8 mouse cellular contexts compared by ENCODE assay signal in the genomic region with DNA sequence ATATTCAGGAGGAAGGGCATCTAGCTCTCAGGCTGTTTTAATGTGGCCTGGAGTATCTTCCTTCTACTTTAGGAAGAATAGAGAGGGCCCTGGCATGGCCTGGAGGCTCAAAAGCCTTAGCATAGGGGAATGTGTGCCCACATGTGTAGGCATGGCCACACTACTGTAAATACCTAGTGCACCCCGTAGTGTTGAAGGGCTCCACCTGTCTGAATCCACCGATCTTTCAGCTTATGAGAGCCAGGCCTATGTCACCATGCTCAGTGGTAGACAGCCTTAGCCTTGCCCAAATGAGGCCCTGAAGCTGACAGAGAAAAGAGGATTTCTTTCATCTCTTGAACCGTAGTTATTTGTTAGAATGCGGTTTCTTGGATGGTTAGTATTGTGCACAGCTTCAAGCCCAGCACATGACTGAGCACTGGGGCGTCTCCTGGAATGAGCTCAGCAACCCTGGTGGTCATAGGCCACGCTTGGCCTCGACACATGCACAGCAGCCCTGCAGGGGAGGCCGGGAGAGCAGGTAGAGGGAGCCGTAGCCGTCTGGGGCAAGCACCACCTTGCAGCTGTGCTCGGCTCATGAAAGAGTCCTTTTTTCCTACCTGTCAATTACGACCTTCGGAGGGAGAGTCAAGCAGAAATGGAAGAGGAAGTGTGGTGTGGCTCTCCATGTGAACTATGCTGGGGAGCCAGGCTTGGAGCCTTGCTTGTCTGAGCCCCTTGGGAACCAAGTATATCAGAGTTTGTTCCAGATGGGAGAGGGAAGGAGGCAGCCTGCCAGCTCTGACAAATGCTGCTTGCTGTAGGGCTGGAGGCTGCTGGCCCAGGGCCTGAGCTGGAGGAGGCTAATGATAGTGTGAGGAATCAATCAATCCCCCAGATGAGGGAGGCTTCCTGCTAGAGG. TPM values are rescaled to one million over a fixed set of nuclear protein-coding genes. Genes with fewer than 3 reads are reported as not detected.
DNase-seq lines count a peak whose midpoint lies in the region; ATAC-seq and TF ChIP-seq lines count a peak whose summit lies in the region.

No protein-coding gene starts in this region.

- no peaks in the 10 kb centered on the region for H3K9me3 ChIP-seq in hindbrain, embryonic 12.5 days (replicated peaks)
- H3K9me3 ChIP-seq in lung, embryonic 14.5 days (ENCODE audit: low read depth, low read length): no peaks in the 10 kb centered on the region

- WGBS in hindbrain, embryonic 12.5 days: 59% methylated on average over 13 of the region's 13 CpGs
- 25% methylated on average over 13 of the region's 13 CpGs for WGBS in lung, embryonic 14.5 days

- peaks cover 38% of the 10 kb centered on the region for H3K4me1 ChIP-seq in hindbrain, embryonic 12.5 days
- H3K4me1 ChIP-seq in lung, embryonic 14.5 days (ENCODE audit: insufficient read depth): peaks cover 30% of the 10 kb centered on the region

- intact Hi-C loops in gastrocnemius, adult 2 months (cut with DNase I): no loop called here

- peak; percentile 66 for ATAC-seq in hindbrain, embryonic 12.5 days (ENCODE audit: low FRiP score)
- ATAC-seq in lung, embryonic 14.5 days (ENCODE audit: insufficient read depth): peak; percentile 94

- H3K27ac ChIP-seq in gastrocnemius, adult 2 months: peak overlapping the region; percentile 74
- H3K27ac ChIP-seq in hindbrain, embryonic 12.5 days: peak overlapping the region; percentile 71
- peak overlapping the region; percentile 90 for H3K27ac ChIP-seq in lung, embryonic 14.5 days (ENCODE audit: low read depth)

- no peak for TF ChIP-seq POLR2A in brain, embryonic 14.5 days (IDR thresholded peaks at IDR 0.05; ENCODE audit: borderline replicate concordance, extremely low read depth, insufficient read depth, insufficient read length, poor library complexity, severe bottlenecking)

- no peaks in the 10 kb centered on the region for H3K27me3 ChIP-seq in hindbrain, embryonic 12.5 days
- H3K27me3 ChIP-seq in lung, embryonic 14.5 days (ENCODE audit: insufficient read depth, low read length): no peaks in the 10 kb centered on the region

- peak overlapping the region; percentile 42 for H3K4me3 ChIP-seq in gastrocnemius, adult 2 months
- H3K4me3 ChIP-seq in hindbrain, embryonic 12.5 days: no peak overlapping the region
- no peak overlapping the region for H3K4me3 ChIP-seq in lung, embryonic 14.5 days (ENCODE audit: low read depth, low read length)

- H3K4me2 ChIP-seq in hindbrain, embryonic 12.5 days (replicated peaks): no peak overlapping the region
- H3K4me2 ChIP-seq in lung, embryonic 14.5 days: peak overlapping the region; percentile 16; the same call in 1 of the 2 replicates

- H3K36me3 ChIP-seq in hindbrain, embryonic 12.5 days: 0 out of 2 replicates have a peak, but pooled peaks cover 6% of the 10 kb centered on the region
- H3K36me3 ChIP-seq in lung, embryonic 14.5 days (ENCODE audit: insufficient read depth): peaks cover 5% of the 10 kb centered on the region

- no peak for TF ChIP-seq CTCF in brain, embryonic 14.5 days (IDR thresholded peaks at IDR 0.05; ENCODE audit: borderline replicate concordance, extremely low read depth, insufficient read depth, insufficient read length)
- TF ChIP-seq CTCF in gastrocnemius, adult 2 months (IDR thresholded peaks at IDR 0.05): no peak
- no peak; the same call in 1 of the 2 replicates for TF ChIP-seq CTCF in lung, embryonic 14.5 days (IDR thresholded peaks at IDR 0.05; ENCODE audit: low read depth)

- no peak overlapping the region for H3K9ac ChIP-seq in hindbrain, embryonic 12.5 days
- peak overlapping the region; percentile 30; the same call in 1 of the 2 replicates for H3K9ac ChIP-seq in lung, embryonic 14.5 days

- DNase-seq in MN1 (ENCODE audit: low spot score): peak; percentile 82
- DNase-seq in brain, embryonic 14.5 days (ENCODE audit: low read depth): peak; percentile 95
- peak; percentile 90 for DNase-seq in gastrocnemius, adult 2 months
- peak; percentile 94 for DNase-seq in layer of hippocampus, adult 9-11 months
- DNase-seq in lung, embryonic 14.5 days: peak; percentile 97
- peak; percentile 86 to 91 for DNase-seq in right cerebral cortex, adult 2 months (ENCODE audit: low spot score in 2 of 2)
- DNase-seq in c-Kit-positive CD71-positive TER-119-positive erythroid progenitor cells, embryonic 14.5 days (ENCODE audit: low spot score): no peak

RNA-seq across cellular contexts. Expression of a gene that starts 15.8 kb away (rescaled TPM):
- polyA plus RNA-seq in brain, embryonic 14.5 days (2012; rRNA removed): 31.5 and 35.7 TPM in 2 replicates
- 1 to 10 TPM; 2.6 to 3.5 TPM for total RNA-seq in gastrocnemius, adult 2 months (2021)
- polyA plus RNA-seq in hindbrain, embryonic 12.5 days (2016; fragmentation: Nextera tagmentation; extraction: Ambion mirVana): 38.7 and 40.0 TPM in 2 replicates
- 58.8 and 60.3 TPM in 2 replicates for polyA plus RNA-seq in lung, embryonic 14.5 days (2014; fragmentation: Nextera tagmentation; extraction: Ambion mirVana)
